Mouse (Mus musculus) kidney, adult 18-20 months (tissue): ENCODE results near the gene Taar8c.
"Not testable (repeated sequence)": the region's sequence is repeated elsewhere in the genome, so short reads cannot be mapped to it uniquely, and the experiment has no call there.

ENCODE experiments used
- DNase-seq: peaks from one replicate; pipeline ENCODE4 v3.0.0; 2021

The Taar8c gene

DNA sequence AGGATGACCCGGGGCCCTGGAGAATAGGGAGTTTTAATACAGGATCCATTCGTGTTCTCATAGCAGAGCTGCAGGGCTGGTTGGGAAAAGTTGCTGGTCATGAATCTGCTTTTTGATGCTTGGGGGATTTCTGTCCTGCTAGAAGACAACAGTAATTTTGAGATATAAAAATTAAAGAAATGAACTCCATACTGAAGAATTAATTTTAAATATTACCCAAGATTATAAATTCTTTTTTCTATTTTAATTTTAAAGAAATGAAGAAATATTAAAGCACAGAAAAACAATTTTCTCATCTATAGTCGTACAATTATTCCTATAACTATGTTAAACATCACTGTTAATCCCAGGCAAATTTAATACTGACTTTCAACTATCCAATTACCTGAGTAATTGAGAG, at the start of gene Taar8c:
TSS of gene Taar8c (minus strand) at position 101 of the 400 bp plus-strand sequence.
- DNase-seq: not testable (repeated sequence)

DNA sequence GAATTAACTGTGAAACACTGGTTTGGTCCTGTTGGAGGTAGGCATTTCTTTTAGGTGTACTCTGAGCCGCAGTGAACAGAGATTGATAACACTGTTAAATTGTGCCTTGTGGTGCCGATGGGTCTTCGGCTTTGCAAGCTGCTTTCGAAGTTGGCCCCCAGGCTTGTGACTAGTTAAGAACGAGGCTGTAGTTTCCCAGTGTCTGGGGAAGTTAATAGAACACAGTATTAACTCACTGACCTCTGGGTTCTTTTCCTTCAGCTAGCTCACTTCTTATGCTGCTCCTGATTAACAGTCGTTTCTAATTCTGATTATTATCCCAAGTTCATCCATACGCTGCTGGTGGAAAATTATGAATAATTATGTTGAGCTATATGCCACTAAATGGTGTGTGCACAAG, 48.4 kb upstream of the Taar8c start:
- DNase-seq: peak; percentile 67

DNA sequence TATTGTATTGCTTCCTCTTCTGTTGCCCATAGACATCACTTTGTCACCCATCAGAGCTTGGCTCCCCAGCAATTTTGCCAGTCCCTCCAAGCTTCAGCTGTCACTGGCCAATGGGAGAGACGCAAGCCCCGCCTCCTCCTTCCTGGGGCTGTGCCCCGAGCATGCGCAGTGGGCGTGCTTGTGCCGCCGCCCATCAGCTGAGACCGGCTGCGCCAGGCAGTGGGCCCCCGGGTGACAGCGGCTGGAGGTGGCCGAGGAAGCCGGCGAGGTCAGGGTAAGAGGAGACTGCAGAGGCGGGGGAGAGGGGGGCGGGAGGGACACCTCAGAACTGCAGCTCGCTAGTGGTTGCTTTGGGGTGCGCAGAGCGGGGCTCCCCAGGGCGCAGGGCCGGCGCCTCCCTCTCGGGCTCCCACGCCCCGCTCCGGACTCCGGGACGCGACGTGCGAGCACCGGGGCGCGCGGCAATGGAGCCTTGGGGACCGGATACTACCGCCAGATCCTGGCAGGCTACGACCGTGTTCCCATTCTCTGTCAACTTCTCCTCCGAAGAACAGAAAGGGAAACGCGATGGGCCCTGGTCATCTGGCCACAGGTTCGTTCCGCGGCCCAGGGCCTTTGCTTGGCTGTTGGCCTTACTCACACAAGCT, 47.5 kb upstream of the Taar8c start, which contains the start of gene Stx7:
TSS of gene Stx7 (plus strand) at position 168 of the 647 bp plus-strand sequence.
- DNase-seq: peak; percentile 94

DNA sequence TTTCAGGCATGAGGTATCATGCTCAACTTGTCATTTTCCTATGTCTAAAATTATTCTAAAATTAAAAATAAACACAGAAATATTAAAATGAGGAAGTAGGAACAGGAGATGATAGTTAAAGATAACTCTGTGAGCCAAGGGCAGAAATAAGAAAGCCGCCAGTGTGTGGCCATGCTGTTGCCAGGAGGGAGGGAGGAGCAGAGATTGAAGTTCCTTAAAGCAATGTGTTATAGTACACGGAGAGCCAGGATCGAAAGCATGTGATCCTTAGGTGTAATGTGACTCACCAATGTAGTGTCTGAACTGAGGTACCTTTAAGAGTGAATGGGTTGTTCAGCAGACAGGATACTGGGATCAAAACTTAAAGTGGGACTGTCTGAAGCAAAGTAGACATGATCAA, 41.0 kb upstream of the Taar8c start:
- no peak for DNase-seq

- peak; percentile 18 for DNase-seq
Measured at GRCm38 (mm10) chr10:24138623-24139261, 37.0 kb upstream of the Taar8c start.

DNA sequence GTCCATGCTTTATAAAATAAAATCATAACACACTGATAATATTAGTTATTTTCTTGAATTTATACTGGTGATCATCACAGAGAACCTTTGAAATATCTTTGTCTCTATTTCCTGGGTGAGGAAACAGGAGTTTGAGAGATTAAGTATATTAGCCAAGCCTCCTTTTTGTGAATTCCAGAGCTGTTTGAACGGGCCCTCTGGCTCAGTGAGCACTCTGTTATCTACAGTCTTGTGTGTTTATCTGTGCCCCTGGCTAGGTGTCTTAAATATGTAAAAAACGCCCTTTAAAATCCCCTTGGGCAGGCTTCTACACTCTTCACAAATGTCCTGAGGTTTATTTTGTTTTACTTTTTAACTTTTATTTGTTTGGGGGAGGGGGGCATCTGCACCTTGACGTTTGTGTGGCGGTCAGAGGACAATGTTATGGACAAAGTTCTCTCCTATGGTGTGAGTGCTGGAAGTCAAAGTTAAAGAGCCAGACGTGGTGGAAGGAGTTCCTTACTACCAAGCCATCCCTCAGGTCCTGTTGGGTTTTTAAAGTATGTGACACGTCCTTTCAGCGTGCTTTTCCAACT, 32.4 kb upstream of the Taar8c start:
- DNase-seq: no peak

GRCm38 (mm10) chr10:24133132-24133531, 31.4 kb upstream of the Taar8c start:
- no peak for DNase-seq

GRCm38 (mm10) chr10:24132273-24132672, 30.6 kb upstream of the Taar8c start:
- DNase-seq: peak; percentile 59

DNA sequence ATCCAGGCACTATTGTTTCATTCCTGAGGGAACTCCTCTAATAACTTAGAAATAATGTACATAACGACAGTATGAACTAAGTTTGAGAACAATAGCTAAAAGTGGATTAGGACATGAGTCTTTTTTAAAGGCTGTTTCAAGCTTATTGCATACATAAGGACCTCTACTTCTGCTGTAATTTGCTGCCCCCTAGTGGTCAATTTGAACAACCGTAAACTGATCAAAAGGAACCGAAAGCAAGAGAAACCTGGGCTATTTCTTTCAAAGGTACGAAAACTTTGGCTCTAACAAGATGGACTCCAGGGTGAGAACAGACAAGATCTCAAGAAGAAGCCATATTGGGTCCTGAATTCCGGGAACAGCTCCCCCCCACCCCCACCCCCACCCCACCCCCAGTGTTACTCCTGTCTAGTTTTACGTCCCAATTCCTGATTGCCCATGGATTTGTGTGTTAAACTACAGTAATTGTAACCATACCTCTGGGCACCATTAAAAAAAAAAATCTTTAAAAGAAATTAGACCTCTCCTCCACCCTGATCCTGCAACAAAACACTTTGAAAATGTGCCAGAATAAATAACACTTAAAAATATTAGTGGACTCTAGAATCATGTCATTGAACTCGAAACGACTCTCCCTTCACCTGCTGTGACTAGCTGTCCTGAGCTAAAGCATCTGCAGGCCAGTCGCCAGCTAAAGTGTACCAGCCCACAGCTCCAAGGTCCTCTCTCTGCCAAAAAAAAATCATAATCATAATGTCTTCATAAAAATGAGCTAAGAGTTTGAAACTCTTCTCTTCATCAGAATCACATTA, 29.9 kb upstream of the Taar8c start:
- peak; percentile 53 for DNase-seq

DNA sequence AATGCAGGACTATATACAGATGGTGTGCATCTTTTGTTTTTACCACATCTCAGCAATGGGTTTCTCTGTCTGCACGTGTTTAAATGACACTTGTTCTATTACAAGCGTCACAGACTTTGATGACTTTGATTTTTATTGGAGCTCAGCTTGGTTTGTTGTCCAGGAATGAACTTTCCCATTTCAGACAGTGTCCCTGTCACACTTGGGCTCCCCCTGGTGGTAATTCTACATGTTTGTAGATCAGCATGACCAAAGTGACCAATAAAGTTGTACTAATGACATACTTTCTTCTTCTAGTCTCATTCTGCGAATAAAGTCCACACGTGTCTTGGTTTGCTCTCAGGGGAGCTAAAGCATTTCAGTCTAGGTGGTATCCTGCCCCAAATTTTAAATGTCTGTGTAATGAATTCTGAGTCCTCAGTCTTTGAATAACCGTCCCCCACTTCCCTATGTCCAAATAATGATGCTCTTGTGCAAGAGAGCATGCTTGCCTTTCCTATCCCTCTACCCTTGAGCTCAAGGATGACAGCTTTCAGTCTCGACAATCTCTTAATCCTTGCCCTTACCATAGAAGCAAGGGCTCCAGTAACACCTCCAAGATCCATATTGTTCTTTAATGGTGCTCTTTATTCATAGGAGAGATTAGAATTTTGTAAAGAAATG, 9.5 kb upstream of the Taar8c start:
- DNase-seq: no peak

GRCm38 (mm10) chr10:24109434-24109833, 7.7 kb upstream of the Taar8c start, which contains the start of gene Taar9:
Taar9 (minus strand) TSS chr10:24109534.
- not testable (repeated sequence) for DNase-seq

DNA sequence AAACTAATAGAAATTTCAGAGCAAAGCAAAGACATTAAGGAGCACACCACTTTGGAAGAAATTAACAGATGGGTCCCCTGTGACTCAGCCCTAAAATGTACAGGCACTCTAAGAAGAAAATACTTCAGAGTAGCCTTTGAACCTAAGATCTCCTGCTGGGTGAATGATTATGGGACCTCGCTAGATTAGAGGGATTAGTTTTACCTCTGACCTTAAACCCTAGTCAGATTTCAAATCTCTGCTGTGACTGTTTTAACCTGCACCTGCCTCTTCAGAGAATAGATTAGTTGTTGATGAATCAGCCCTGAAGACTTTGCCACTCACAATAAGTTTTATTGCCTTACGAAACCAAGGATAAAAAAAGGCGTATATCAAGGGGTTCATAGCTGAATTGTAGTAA, 6.5 kb upstream of the Taar8c start:
- DNase-seq: no peak

DNA sequence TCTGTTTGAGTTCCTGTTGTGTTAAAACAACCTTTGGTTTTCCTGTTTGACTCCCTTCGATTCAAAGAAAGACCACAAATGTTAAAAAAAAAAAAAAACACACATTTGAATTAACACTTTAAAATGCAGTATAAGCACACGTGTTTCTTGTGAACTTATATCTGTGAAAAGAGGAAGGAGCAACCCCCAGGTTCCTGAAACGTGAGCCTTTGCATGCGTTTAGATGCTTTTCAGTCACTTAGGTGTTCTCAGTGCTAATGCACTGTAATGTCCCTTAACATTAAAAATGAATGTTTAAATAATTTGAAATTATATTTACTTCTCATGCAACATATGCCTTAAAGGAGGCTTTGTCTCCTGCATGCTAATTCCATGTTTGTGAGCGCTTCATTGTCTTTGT, 6.0 kb upstream of the Taar8c start:
- DNase-seq: no peak

DNA sequence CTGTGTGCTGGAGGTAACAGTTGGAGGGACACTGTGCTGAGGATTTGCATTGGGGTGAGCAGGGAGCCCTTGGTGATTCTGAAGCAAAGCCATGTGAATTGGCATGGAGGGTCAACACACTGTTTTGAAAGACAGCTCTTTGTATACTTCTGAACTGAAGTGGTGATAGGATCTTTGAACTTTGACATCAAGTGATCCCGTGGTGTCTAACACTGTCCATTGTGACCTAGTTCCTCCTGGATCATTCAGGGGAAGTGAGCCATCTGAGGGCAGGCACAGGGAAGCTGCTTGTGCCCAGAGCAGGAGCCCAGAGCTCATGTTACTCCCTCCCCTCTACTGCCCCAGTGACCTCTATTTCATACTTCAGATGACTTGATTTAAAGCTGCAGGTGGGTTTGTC, 1.6 kb upstream of the Taar8c start:
- DNase-seq: not testable (repeated sequence)

GRCm38 (mm10) chr10:24097010-24097409, 4.7 kb downstream of the Taar8c start:
- DNase-seq: not testable (repeated sequence)

DNA sequence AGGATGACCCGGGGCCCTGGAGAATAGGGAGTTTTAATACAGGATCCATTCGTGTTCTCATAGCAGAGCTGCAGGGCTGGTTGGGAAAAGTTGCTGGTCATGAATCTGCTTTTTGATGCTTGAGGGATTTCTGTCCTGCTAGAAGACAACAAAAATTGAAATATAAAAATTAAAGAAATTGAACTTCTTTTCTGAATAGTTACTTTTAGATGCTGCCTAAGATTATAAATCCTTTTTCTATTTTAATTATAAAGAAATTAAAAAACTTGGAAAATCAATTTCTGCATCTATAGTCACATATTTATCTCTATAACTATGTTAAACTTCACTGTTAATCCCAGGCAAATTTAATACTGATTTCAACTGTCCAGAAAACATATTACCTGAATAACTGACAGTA, 9.5 kb downstream of the Taar8c start, which contains the start of gene Taar8b:
TSS of gene Taar8b (minus strand) at position 101 of the 400 bp plus-strand sequence.
- no peak for DNase-seq

DNA sequence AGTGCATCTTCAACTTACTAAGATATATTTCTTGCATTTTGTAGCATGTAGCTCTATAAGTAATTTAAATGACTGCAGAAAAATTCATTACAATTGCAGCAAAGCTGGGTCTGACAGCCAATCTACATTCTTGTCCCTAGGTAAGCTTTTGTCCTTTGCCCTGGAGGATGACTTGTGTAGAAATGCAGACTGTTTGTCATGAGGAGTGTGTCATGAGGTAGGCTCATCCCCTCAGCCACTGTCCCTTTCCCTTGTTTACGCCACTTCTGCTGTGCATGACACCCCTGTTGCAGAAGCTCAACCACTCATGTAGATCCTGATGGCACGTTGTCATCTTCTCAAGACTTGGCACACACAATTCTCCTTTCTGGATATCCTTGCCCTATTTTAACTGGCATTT, 14.5 kb downstream of the Taar8c start:
- no peak for DNase-seq

GRCm38 (mm10) chr10:24086555-24086954, 15.2 kb downstream of the Taar8c start:
- DNase-seq: no peak

DNA sequence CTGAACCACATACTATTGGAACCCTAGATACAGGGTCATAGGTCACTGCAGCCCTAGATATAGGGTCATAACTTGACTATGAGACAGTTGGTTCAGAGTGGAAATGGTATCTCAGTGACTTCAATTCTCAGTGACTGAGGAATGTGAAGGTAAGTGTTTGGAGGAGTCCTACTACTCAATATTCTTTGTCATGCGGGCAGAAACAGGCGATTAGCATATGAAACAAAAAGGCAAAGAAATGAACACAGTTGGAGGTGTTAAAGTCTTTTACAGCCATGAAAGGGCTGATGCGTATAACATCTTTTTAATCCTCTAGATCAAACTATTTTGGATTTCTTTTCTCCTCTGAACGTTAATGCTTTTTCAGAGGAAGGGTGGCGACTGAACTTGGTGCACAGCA, 15.8 kb downstream of the Taar8c start:
- DNase-seq: no peak

DNA sequence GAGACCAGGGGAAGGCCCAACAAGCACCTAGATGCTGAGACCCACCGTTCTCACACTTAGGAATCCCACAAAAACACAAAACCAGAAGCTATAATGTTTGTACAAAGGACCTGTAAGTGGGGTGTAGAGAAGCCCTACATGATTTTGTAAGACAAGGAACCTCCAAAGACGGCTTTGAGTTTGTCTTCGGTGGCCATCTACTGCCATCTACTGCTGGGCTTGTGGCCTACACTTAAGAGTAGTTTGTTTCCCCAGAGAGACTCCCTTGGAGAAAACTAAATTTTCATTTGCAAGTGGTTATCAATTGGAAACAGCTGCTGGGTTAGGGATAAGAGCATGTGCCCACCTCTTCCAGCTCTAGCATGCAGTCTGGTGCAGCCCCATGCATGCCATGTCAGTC, 21.5 kb downstream of the Taar8c start:
- peak; percentile 43 for DNase-seq

GRCm38 (mm10) chr10:24076200-24076599, 25.5 kb downstream of the Taar8c start, which contains the start of gene Taar8a:
Taar8a (plus strand) TSS chr10:24076500.
- not testable (repeated sequence) for DNase-seq

GRCm38 (mm10) chr10:24074751-24075150, 27.0 kb downstream of the Taar8c start:
- not testable (repeated sequence) for DNase-seq

DNA sequence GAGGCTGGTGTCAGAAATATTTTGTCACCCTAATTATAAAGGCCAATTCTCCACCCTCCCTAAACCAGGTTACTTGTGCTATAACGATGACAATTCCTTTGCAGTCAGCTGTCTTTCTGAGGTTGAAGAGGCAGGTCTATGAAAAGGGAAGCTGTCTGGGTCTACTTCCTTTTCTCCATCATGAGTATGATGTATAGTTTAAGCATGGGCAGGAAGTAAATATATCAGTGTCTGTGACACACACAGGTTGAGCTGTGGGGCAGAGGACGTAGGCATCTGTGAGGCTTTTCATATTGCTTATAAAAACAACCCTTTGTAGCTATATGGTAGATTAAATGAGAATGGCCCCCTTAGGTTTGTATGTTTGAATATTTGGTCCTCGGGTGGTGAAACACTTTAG, 42.7 kb downstream of the Taar8c start:
- no peak for DNase-seq
